Mouse (Mus musculus) neural tube, embryonic 13.5 days (tissue): Measurements from ENCODE around the gene Gse1. TPM values are rescaled to one million over a fixed set of nuclear protein-coding genes. Genes with fewer than 3 reads are reported as not detected.
A peak's percentile ranks its signal among the peaks of the same experiment; 100 is the strongest.
"Not testable (repeated sequence)": the region's sequence is repeated elsewhere in the genome, so short reads cannot be mapped to it uniquely, and the experiment has no call there.

ENCODE experiments used
- ATAC-seq: fragments of 200-750 bp; cut with Nextera tagmentation; 2 replicates; pipeline ENCODE4 v1.8.0; 2017; ENCODE audit warnings: low read depth, mild to moderate bottlenecking, moderate TSS enrichment, moderate library complexity
- H3K27ac ChIP-seq: fragments of 300-500 bp; sonication (generic); replicated peaks from 2 replicates; pipeline ENCODE4 v1.5.1; 2015; ENCODE audit warnings: moderate library complexity, mild to moderate bottlenecking, inconsistent platforms
- H3K27me3 ChIP-seq: fragments of 300-500 bp; sonication (generic); 2 replicates; pipeline ENCODE4 v1.6.1; 2015; ENCODE audit warnings: mild to moderate bottlenecking, inconsistent platforms
- H3K36me3 ChIP-seq: fragments of 300-500 bp; sonication (generic); 2 replicates; pipeline ENCODE4 v1.6.1; 2015; ENCODE audit warnings: mild to moderate bottlenecking, inconsistent platforms
- H3K4me1 ChIP-seq: fragments of 300-500 bp; sonication (generic); replicated peaks from 2 replicates; pipeline ENCODE4 v1.6.1; 2015; ENCODE audit warnings: inconsistent platforms
- H3K4me2 ChIP-seq: fragments of 300-500 bp; sonication (generic); 2 replicates; pipeline ENCODE4 v1.6.1; 2015; ENCODE audit warnings: inconsistent platforms, mild to moderate bottlenecking, moderate library complexity
- H3K4me3 ChIP-seq: fragments of 300-500 bp; sonication (generic); 2 replicates; pipeline ENCODE4 v1.5.1; 2015; ENCODE audit warnings: mild to moderate bottlenecking, inconsistent platforms
- H3K9ac ChIP-seq: fragments of 300-500 bp; sonication (generic); 2 replicates; pipeline ENCODE4 v1.6.1; 2015; ENCODE audit warnings: moderate library complexity, mild to moderate bottlenecking, inconsistent platforms
- H3K9me3 ChIP-seq: fragments of 300-500 bp; sonication (generic); 2 replicates; pipeline ENCODE4 v1.6.1; 2016; ENCODE audit warnings: inconsistent platforms
- WGBS: fragments of 180-500 bp; shearing (Covaris S2); methylation state at CpG from one replicate; pipeline ENCODE4 v1.1.7; 2015; 5-methylcytosine and 5-hydroxymethylcytosine counted together
- polyA plus RNA-seq: library from polyadenylated mRNA; unstranded; fragments of >200 nt; fragmentation: Nextera tagmentation; extraction: Ambion mirVana; gene quantifications from 2 replicates; pipeline ENCODE4 v1.2.1, GENCODE M21; 2015

Gene Gse1
- polyA plus RNA-seq, 1 experiment from 2014 or later = 17.1 TPM

GRCm38 (mm10) chr8:120347734-120348341 lies 119.6 kb downstream of the Gse1 start:
- Histone ChIP-seq H3K9me3 (no peaks in the 10 kb centered on the region), H3K27me3 (no peaks in the 10 kb centered on the region), H3K36me3 (no peaks in the 10 kb centered on the region), H3K27ac (peak overlapping the region; percentile 90), H3K4me1 (peaks cover 94% of the 10 kb centered on the region), H3K4me3 (no peak overlapping the region), H3K9ac (peak overlapping the region; percentile 59), H3K4me2 (peak overlapping the region; percentile 13)
- 37% methylated on average over 21 of the region's 21 CpGs for WGBS
- peak; percentile 65 for ATAC-seq

DNA sequence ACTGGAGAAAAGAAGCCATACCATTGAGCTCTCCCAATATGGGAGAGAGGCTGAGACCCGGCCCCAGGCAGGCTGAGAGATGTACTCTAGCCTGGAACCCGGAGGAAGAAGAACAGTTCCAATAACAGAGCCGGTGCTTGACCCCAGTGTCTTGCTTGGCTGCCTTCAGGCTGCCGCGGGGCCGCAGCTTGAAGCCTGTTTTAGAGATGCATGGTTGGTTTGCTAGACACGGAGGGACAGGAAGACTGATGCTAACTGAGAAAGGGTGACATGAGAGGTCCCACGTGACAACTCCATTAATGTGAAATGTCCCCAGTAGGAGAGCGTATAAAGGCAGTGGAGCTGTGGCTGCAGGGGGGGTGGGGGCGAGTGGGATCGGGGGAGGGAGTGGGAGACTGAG lies 120.7 kb downstream of the Gse1 start:
- 20% methylated on average over 11 of the region's 11 CpGs for whole genome bisulfite sequencing
- ATAC-seq = no peak

DNA sequence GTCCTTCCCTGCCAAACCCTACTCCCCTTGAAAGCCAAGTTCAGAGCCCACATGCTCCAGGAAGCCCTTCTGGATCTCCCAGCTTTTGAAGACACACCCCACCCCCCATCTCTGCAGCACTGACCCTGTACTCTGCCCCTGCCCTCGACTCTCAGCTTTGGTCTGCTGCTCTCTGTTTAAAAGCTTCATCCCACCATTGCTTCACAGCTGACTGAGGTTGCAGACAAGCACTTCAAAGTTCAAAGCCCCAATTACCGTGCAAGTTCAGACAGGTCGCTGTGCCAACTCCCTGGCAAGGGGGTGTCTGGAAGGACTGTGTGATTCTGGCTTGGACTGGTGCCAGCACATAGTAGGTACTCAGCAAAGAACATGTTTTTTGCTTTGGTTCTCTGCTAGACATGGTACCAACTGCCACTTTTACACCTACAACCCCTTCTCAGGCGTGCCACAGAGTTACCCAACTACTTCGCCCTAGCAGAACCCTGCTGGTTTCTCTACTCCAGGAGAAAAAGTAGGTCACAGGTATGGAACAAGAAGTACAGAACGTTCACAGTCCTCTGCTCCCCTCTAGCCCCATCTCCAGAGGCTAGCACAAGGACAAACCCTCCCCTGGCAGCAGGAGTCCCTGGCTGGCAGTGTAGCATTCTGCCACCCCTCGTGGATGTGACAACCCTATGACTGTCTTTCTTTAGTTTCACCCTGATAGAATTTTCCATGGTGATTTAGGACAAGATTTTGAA lies 123.2 kb downstream of the Gse1 start:
- Histone ChIP-seq H3K4me2 (no peak overlapping the region), H3K9ac (no peak overlapping the region), H3K27ac (peak overlapping the region; percentile 50; the same call in 1 of the 2 replicates), H3K27me3 (no peaks in the 10 kb centered on the region), H3K9me3 (no peaks in the 10 kb centered on the region), H3K4me3 (no peak overlapping the region), H3K4me1 (peaks cover 94% of the 10 kb centered on the region), H3K36me3 (no peaks in the 10 kb centered on the region)
- ATAC-seq = no peak
- 58% methylated on average over 7 of the region's 7 CpGs for WGBS

More for the DNA sequence above, 120.7 kb downstream of the Gse1 start:
- Histone ChIP-seq H3K4me2 (no peak overlapping the region), H3K4me3 (no peak overlapping the region), H3K9ac (peak overlapping the region; percentile 59; the same call in 1 of the 2 replicates), H3K27me3 (no peaks in the 10 kb centered on the region), H3K36me3 (no peaks in the 10 kb centered on the region), H3K9me3 (no peaks in the 10 kb centered on the region), H3K4me1 (peaks cover 94% of the 10 kb centered on the region), H3K27ac (peak overlapping the region; percentile 90)

DNA sequence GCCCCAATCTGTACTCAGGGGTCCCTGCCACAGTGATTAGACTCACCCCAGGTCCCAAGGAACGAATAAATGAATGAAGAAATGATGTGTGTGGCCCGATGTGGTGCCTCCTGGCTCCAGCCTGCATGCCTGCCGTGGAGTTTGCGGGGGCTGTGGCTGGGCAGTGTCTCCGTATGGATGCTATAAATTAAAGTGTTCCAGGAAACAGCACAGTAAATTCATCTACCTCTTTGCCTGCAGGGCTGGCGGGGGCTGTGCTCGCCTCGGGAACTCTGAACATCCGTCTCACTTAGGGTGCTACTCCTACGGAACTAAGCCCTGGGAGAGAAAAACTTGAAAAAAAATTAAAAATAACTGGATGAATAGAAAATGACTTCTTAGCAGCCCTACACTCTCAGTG lies 123.8 kb downstream of the Gse1 start:
- H3K4me1 ChIP-seq = peaks cover 94% of the 10 kb centered on the region
- no peaks in the 10 kb centered on the region for H3K36me3 ChIP-seq
- H3K9me3 ChIP-seq = no peaks in the 10 kb centered on the region
- H3K9ac ChIP-seq = 0 out of 2 replicates have a peak overlapping the region, but pooled peaks have one; percentile 26
- no peak overlapping the region for H3K4me3 ChIP-seq
- H3K27ac ChIP-seq = peak overlapping the region; percentile 50; the same call in 1 of the 2 replicates
- no peaks in the 10 kb centered on the region for H3K27me3 ChIP-seq
- ATAC-seq = no peak
- WGBS = 14% methylated on average over 10 of the region's 10 CpGs
- no peak overlapping the region for H3K4me2 ChIP-seq

DNA sequence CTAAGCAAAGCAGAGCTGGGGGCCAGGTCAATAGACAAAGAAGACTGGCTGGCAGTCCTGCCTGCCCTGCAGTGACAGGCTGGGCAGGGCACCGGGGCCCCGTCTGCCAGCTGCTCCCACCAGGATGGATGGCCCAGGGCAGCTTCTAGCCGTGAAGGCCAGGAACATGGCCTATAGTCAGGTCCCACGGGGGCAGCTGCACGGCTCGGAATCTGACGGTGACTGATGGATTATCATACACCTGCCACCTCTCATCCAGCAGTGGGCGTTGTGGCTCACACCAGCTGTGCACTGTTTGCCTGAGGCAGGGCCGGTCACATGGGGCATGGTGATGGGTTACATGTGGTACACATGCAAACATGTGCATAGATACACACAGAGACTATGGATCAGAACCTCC lies 127.8 kb downstream of the Gse1 start:
- H3K9ac ChIP-seq = no peak overlapping the region
- 22% methylated on average over 9 of the region's 9 CpGs for WGBS

GRCm38 (mm10) chr8:120357504-120357903 lies 129.2 kb downstream of the Gse1 start:
- Histone ChIP-seq H3K27me3 (no peaks in the 10 kb centered on the region), H3K4me1 (peaks cover 94% of the 10 kb centered on the region), H3K9ac (no peak overlapping the region), H3K27ac (0 out of 2 replicates have a peak overlapping the region, but pooled peaks have one; percentile 0), H3K9me3 (no peaks in the 10 kb centered on the region), H3K4me3 (no peak overlapping the region), H3K36me3 (no peaks in the 10 kb centered on the region), H3K4me2 (no peak overlapping the region)
- no peak for ATAC-seq
- WGBS = 56% methylated on average over 6 of the region's 6 CpGs

More for the DNA sequence above, 127.8 kb downstream of the Gse1 start:
- H3K27ac ChIP-seq = peak overlapping the region; percentile 52
- H3K36me3 ChIP-seq = no peaks in the 10 kb centered on the region
- no peak overlapping the region for H3K4me2 ChIP-seq
- no peaks in the 10 kb centered on the region for H3K9me3 ChIP-seq
- ATAC-seq = 0 out of 2 replicates have a peak, but pooled peaks have one; percentile 12
- peaks cover 94% of the 10 kb centered on the region for H3K4me1 ChIP-seq
- no peaks in the 10 kb centered on the region for H3K27me3 ChIP-seq
- H3K4me3 ChIP-seq = no peak overlapping the region

GRCm38 (mm10) chr8:120361301-120361700 lies 133.0 kb downstream of the Gse1 start:
- peak overlapping the region; percentile 72 for H3K27ac ChIP-seq
- no peak overlapping the region for H3K9ac ChIP-seq
- peaks cover 83% of the 10 kb centered on the region for H3K4me1 ChIP-seq
- no peak overlapping the region for H3K4me2 ChIP-seq
- H3K4me3 ChIP-seq = no peak overlapping the region
- H3K36me3 ChIP-seq = no peaks in the 10 kb centered on the region
- ATAC-seq = 0 out of 2 replicates have a peak, but pooled peaks have one; percentile 19
- H3K27me3 ChIP-seq = no peaks in the 10 kb centered on the region
- no peaks in the 10 kb centered on the region for H3K9me3 ChIP-seq
- 48% methylated on average over 8 of the region's 8 CpGs for WGBS

DNA sequence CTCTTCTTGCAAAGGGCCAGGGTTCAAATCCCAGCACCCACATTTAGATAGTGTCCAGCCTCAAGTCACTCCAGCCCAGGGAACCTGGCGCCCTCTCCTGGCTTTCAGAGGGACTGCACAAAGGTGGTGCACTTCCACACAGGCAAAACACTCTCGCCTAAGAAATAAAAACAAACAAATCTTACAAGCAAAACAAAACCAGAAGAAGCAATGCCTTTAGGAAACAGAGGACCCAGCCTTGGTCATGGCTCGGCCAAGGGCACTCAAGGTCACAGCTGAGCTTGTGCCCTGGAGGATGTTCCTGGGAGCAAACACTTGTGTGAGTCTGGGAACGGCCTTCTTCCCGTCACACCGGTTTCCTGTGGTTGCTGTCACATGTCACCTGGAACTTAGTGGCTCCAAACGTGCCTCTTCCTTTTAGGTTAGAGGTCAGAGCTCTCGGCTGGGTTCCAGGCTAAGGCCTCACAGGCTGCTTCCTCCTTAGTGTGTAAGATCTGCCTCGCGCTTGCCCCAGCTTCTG lies 135.4 kb downstream of the Gse1 start:
- no peak overlapping the region for H3K4me2 ChIP-seq
- no peaks in the 10 kb centered on the region for H3K9me3 ChIP-seq
- H3K4me1 ChIP-seq = peaks cover 75% of the 10 kb centered on the region
- H3K4me3 ChIP-seq = no peak overlapping the region
- no peak for ATAC-seq
- H3K36me3 ChIP-seq = no peaks in the 10 kb centered on the region
- H3K27ac ChIP-seq = peak overlapping the region; percentile 42; the same call in 1 of the 2 replicates
- 62% methylated on average over 10 of the region's 10 CpGs for WGBS
- no peak overlapping the region for H3K9ac ChIP-seq
- no peaks in the 10 kb centered on the region for H3K27me3 ChIP-seq

DNA sequence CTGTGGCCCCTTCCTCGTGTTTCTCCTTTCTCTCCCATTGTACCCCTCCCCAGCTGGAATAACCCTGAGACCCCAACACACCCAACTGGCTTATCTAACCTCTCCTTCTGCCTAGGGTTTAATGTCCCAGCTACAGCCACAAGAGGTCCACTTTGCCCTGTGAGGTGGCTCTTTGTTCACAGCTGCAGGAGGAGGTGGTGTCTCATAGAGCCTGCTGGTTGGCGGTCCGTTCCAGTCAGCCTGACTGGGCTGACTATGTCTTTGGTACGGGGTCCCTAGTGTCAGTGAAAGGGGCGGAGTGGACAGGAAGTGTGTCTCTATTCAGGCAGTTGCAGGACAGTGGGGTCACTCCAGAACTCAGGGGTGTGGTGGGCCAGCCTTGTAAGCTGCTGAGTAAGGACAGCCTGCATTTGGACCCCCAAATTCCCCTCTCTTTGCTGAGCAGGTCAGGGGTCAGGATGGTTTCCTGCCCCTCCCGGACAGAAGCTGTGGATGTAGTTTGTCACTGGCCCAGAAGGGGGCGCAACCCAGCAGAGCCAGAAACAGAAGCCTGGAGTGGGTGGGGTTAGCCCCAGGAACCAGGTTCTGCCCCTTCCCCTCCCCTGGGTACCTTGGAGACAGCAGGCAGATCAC lies 136.0 kb downstream of the Gse1 start:
- H3K36me3 ChIP-seq = no peaks in the 10 kb centered on the region
- no peak overlapping the region for H3K4me2 ChIP-seq
- H3K9ac ChIP-seq = no peak overlapping the region
- no peaks in the 10 kb centered on the region for H3K9me3 ChIP-seq
- peaks cover 78% of the 10 kb centered on the region for H3K4me1 ChIP-seq
- no peaks in the 10 kb centered on the region for H3K27me3 ChIP-seq
- 40% methylated on average over 7 of the region's 7 CpGs for WGBS
- 0 out of 2 replicates have a peak overlapping the region, but pooled peaks have one; percentile 29 for H3K27ac ChIP-seq
- no peak for ATAC-seq
- no peak overlapping the region for H3K4me3 ChIP-seq

GRCm38 (mm10) chr8:120366840-120367239 lies 138.6 kb downstream of the Gse1 start:
- Histone ChIP-seq H3K36me3 (no peaks in the 10 kb centered on the region), H3K9ac (no peak overlapping the region), H3K4me1 (peaks cover 80% of the 10 kb centered on the region), H3K9me3 (no peaks in the 10 kb centered on the region), H3K4me3 (no peak overlapping the region), H3K27ac (no peak overlapping the region), H3K27me3 (no peaks in the 10 kb centered on the region), H3K4me2 (no peak overlapping the region)
- 93% methylated on average over 6 of the region's 6 CpGs for WGBS
- ATAC-seq = no peak

DNA sequence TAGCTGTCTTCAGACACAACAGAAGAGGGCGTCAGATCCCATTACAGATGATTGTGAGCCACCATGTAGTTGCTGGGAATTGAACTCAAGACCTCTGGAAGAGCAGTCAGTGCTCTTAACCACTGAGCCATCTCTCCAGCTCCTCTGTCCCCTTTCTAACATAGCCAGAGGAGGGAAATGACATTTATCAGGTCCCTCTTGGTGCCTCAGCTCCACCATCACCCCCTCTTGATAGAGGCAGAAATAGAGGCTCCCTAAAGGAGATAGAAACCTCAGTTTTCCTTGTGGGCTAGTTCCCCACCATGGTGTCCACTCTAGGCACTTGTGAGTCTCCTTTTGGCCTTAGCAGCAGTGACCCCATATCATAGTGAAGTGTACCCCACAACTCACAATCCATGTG lies 139.9 kb downstream of the Gse1 start:
- H3K27ac ChIP-seq = peak overlapping the region; percentile 64
- not testable (repeated sequence) for ATAC-seq

More for the DNA sequence above, 139.9 kb downstream of the Gse1 start:
- H3K36me3 ChIP-seq, H3K27me3 ChIP-seq, H3K4me3 ChIP-seq, H3K9me3 ChIP-seq, H3K4me2 ChIP-seq, H3K9ac ChIP-seq: not testable (repeated sequence)
- 76% methylated on average over 1 of the region's 1 CpGs for WGBS
- H3K4me1 ChIP-seq = peaks cover 78% of the 10 kb centered on the region
